Mouse (Mus musculus) kidney, postnatal 14 days (tissue): ENCODE measurements around the gene Ddx1.
A peak's percentile ranks its signal among the peaks of the same experiment; 100 is the strongest.
"Not testable (repeated sequence)": the region's sequence is repeated elsewhere in the genome, so short reads cannot be mapped to it uniquely, and the experiment has no call there.

Source experiments
- DNase-seq: peaks from one replicate; pipeline ENCODE4 v3.0.0; 2022; ENCODE audit warnings: mixed read lengths

Ddx1 gene

GRCm38 (mm10) chr12:13202322-13202721 lies 46.7 kb downstream of the Ddx1 start:
- DNase-seq: no peak

GRCm38 (mm10) chr12:13200576-13200975 lies 48.4 kb downstream of the Ddx1 start:
- no peak for DNase-seq

- no peak for DNase-seq
Observed at GRCm38 (mm10) chr12:13199338-13200301, 49.4 kb downstream of the Ddx1 start.

- DNase-seq: no peak
Observed at GRCm38 (mm10) chr12:13198157-13198556, 50.9 kb downstream of the Ddx1 start.

GRCm38 (mm10) chr12:13196146-13196545 lies 52.9 kb downstream of the Ddx1 start:
- no peak for DNase-seq

- no peak for DNase-seq
Observed at GRCm38 (mm10) chr12:13195506-13195905, 53.5 kb downstream of the Ddx1 start.

- no peak for DNase-seq
Observed at GRCm38 (mm10) chr12:13188059-13188700, 60.8 kb downstream of the Ddx1 start.

GRCm38 (mm10) chr12:13186209-13186608 lies 62.8 kb downstream of the Ddx1 start:
- DNase-seq: no peak

GRCm38 (mm10) chr12:13184873-13185361 lies 64.1 kb downstream of the Ddx1 start:
- no peak for DNase-seq

GRCm38 (mm10) chr12:13184136-13184535 lies 64.9 kb downstream of the Ddx1 start:
- DNase-seq: not testable (repeated sequence)

- no peak for DNase-seq
Observed at GRCm38 (mm10) chr12:13182220-13182619, 66.8 kb downstream of the Ddx1 start.

- DNase-seq: no peak
Observed at GRCm38 (mm10) chr12:13181721-13182120, 67.3 kb downstream of the Ddx1 start.

GRCm38 (mm10) chr12:13180715-13181335 lies 68.2 kb downstream of the Ddx1 start:
- peak; percentile 56 for DNase-seq

- DNase-seq: no peak
Observed at GRCm38 (mm10) chr12:13180332-13180714, 68.7 kb downstream of the Ddx1 start.

- peak; percentile 53 for DNase-seq
Observed at GRCm38 (mm10) chr12:13177606-13178005, 71.4 kb downstream of the Ddx1 start.

GRCm38 (mm10) chr12:13176927-13177326 lies 72.1 kb downstream of the Ddx1 start:
- no peak for DNase-seq

GRCm38 (mm10) chr12:13176136-13176535 lies 72.9 kb downstream of the Ddx1 start:
- DNase-seq: peak; percentile 36

GRCm38 (mm10) chr12:13174022-13174421 lies 75.0 kb downstream of the Ddx1 start:
- DNase-seq: no peak

- no peak for DNase-seq
Observed at GRCm38 (mm10) chr12:13168073-13168472, 80.9 kb downstream of the Ddx1 start.

GRCm38 (mm10) chr12:13167116-13167515 lies 81.9 kb downstream of the Ddx1 start:
- DNase-seq: no peak
